Mouse (Mus musculus) neural tube, embryonic 15.5 days (tissue): Measurements from ENCODE around the gene Pigr. TPM values are rescaled to one million over a fixed set of nuclear protein-coding genes. Genes with fewer than 3 reads are reported as not detected.

Source experiments
- ATAC-seq: fragments of 200-750 bp; cut with Nextera tagmentation; 2 replicates; pipeline ENCODE4 v1.8.0; 2017; ENCODE audit warnings: mild to moderate bottlenecking, moderate TSS enrichment, moderate library complexity; ENCODE audit not compliant: low FRiP score
- H3K27ac ChIP-seq: fragments of 300-500 bp; sonication (generic); replicated peaks from 2 replicates; pipeline ENCODE4 v1.5.1; 2015; ENCODE audit warnings: mild to moderate bottlenecking, inconsistent platforms
- H3K27me3 ChIP-seq: fragments of 300-500 bp; sonication (generic); replicated peaks from 2 replicates; pipeline ENCODE4 v1.6.1; 2015; ENCODE audit warnings: inconsistent platforms
- H3K36me3 ChIP-seq: fragments of 300-500 bp; sonication (generic); 2 replicates; pipeline ENCODE4 v1.6.1; 2015; ENCODE audit warnings: inconsistent platforms
- H3K4me1 ChIP-seq: fragments of 300-500 bp; sonication (generic); 2 replicates; pipeline ENCODE4 v1.6.1; 2015; ENCODE audit warnings: inconsistent platforms
- H3K4me2 ChIP-seq: fragments of 300-500 bp; sonication (generic); 2 replicates; pipeline ENCODE4 v1.6.1; 2015; ENCODE audit warnings: inconsistent platforms, mild to moderate bottlenecking, moderate library complexity
- H3K4me3 ChIP-seq: fragments of 300-500 bp; sonication (generic); replicated peaks from 2 replicates; pipeline ENCODE4 v1.5.1; 2015; ENCODE audit warnings: mild to moderate bottlenecking, inconsistent platforms
- H3K9ac ChIP-seq: fragments of 300-500 bp; sonication (generic); replicated peaks from 2 replicates; pipeline ENCODE4 v1.6.1; 2015; ENCODE audit warnings: mild to moderate bottlenecking, inconsistent platforms
- H3K9me3 ChIP-seq: fragments of 300-500 bp; sonication (generic); replicated peaks from 2 replicates; pipeline ENCODE4 v1.6.1; 2016; ENCODE audit warnings: inconsistent platforms
- WGBS: fragments of 180-500 bp; shearing (Covaris S2); methylation state at CpG from one replicate; pipeline ENCODE4 v1.1.7; 2015; ENCODE audit warnings: mixed read lengths; 5-methylcytosine and 5-hydroxymethylcytosine counted together
- polyA plus RNA-seq: library from polyadenylated mRNA; unstranded; fragments of >200 nt; fragmentation: Nextera tagmentation; extraction: Ambion mirVana; gene quantifications from 2 replicates; pipeline ENCODE4 v1.2.1, GENCODE M21; 2015

Gene Pigr
- polyA plus RNA-seq, 1 experiment from 2014 or later: not detected

GRCm38 (mm10) chr1:130801511-130801910 lies 25.0 kb upstream of the Pigr start:
- Histone ChIP-seq H3K36me3 (no peaks in the 10 kb centered on the region), H3K9me3 (no peaks in the 10 kb centered on the region), H3K27ac (no peak overlapping the region), H3K27me3 (no peaks in the 10 kb centered on the region), H3K9ac (no peak overlapping the region), H3K4me2 (no peak overlapping the region), H3K4me1 (no peaks in the 10 kb centered on the region), H3K4me3 (no peak overlapping the region)
- ATAC-seq: no peak
- 67% methylated on average over 2 of the region's 2 CpGs for WGBS

GRCm38 (mm10) chr1:130802976-130803375 lies 23.5 kb upstream of the Pigr start:
- Histone ChIP-seq H3K27ac (no peak overlapping the region), H3K4me3 (no peak overlapping the region), H3K27me3 (no peaks in the 10 kb centered on the region), H3K4me1 (no peaks in the 10 kb centered on the region), H3K4me2 (no peak overlapping the region), H3K9me3 (no peaks in the 10 kb centered on the region), H3K36me3 (no peaks in the 10 kb centered on the region), H3K9ac (no peak overlapping the region)
- ATAC-seq: no peak
- 52% methylated on average over 6 of the region's 6 CpGs for whole genome bisulfite sequencing

- no peaks in the 10 kb centered on the region for H3K4me1 ChIP-seq
- no peak overlapping the region for H3K4me2 ChIP-seq
- no peak overlapping the region for H3K4me3 ChIP-seq
- H3K36me3 ChIP-seq: no peaks in the 10 kb centered on the region
- 90% methylated on average over 6 of the region's 6 CpGs for WGBS
- no peaks in the 10 kb centered on the region for H3K27me3 ChIP-seq
- H3K27ac ChIP-seq: no peak overlapping the region
- H3K9me3 ChIP-seq: no peaks in the 10 kb centered on the region
- ATAC-seq: no peak
- no peak overlapping the region for H3K9ac ChIP-seq
These were observed 22.2 kb upstream of the Pigr start for GRCm38 (mm10) chr1:130804279-130804678.

GRCm38 (mm10) chr1:130810906-130811305 lies 15.6 kb upstream of the Pigr start:
- no peak for ATAC-seq
- H3K4me3 ChIP-seq: no peak overlapping the region
- H3K4me1 ChIP-seq: no peaks in the 10 kb centered on the region
- no peak overlapping the region for H3K4me2 ChIP-seq
- no peaks in the 10 kb centered on the region for H3K36me3 ChIP-seq
- no peaks in the 10 kb centered on the region for H3K9me3 ChIP-seq
- H3K27ac ChIP-seq: no peak overlapping the region
- no peak overlapping the region for H3K9ac ChIP-seq
- 91% methylated on average over 3 of the region's 3 CpGs for WGBS
- no peaks in the 10 kb centered on the region for H3K27me3 ChIP-seq

GRCm38 (mm10) chr1:130811316-130811715 lies 15.2 kb upstream of the Pigr start:
- no peak for ATAC-seq
- 68% methylated on average over 17 of the region's 17 CpGs for WGBS

GRCm38 (mm10) chr1:130819737-130820136 lies 6.7 kb upstream of the Pigr start:
- H3K9me3 ChIP-seq: no peaks in the 10 kb centered on the region
- no peak overlapping the region for H3K4me2 ChIP-seq
- no peak overlapping the region for H3K9ac ChIP-seq
- H3K4me1 ChIP-seq: no peaks in the 10 kb centered on the region
- 92% methylated on average over 1 of the region's 1 CpGs for WGBS
- H3K27me3 ChIP-seq: no peaks in the 10 kb centered on the region
- no peak overlapping the region for H3K4me3 ChIP-seq
- no peak for ATAC-seq
- H3K36me3 ChIP-seq: no peaks in the 10 kb centered on the region
- no peak overlapping the region for H3K27ac ChIP-seq

More at GRCm38 (mm10) chr1:130811316-130811715, 15.2 kb upstream of the Pigr start:
- Histone ChIP-seq H3K27ac (no peak overlapping the region), H3K36me3 (no peaks in the 10 kb centered on the region), H3K9me3 (no peaks in the 10 kb centered on the region), H3K9ac (no peak overlapping the region), H3K4me2 (no peak overlapping the region), H3K27me3 (no peaks in the 10 kb centered on the region), H3K4me1 (no peaks in the 10 kb centered on the region), H3K4me3 (no peak overlapping the region)

GRCm38 (mm10) chr1:130820316-130821148 lies 6.0 kb upstream of the Pigr start:
- Histone ChIP-seq H3K4me1 (no peaks in the 10 kb centered on the region), H3K9ac (no peak overlapping the region), H3K27ac (no peak overlapping the region), H3K4me2 (no peak overlapping the region), H3K9me3 (no peaks in the 10 kb centered on the region), H3K27me3 (no peaks in the 10 kb centered on the region), H3K4me3 (no peak overlapping the region), H3K36me3 (no peaks in the 10 kb centered on the region)
- ATAC-seq: no peak
- WGBS: 91% methylated on average over 6 of the region's 7 CpGs

GRCm38 (mm10) chr1:130821149-130821471 lies 5.4 kb upstream of the Pigr start:
- 93% methylated on average over 2 of the region's 2 CpGs for WGBS
- Histone ChIP-seq H3K4me2 (no peak overlapping the region), H3K9me3 (no peaks in the 10 kb centered on the region), H3K27ac (no peak overlapping the region), H3K9ac (no peak overlapping the region), H3K4me1 (no peaks in the 10 kb centered on the region), H3K27me3 (no peaks in the 10 kb centered on the region), H3K4me3 (no peak overlapping the region), H3K36me3 (no peaks in the 10 kb centered on the region)
- no peak for ATAC-seq

- Histone ChIP-seq H3K27ac (no peak overlapping the region), H3K36me3 (no peaks in the 10 kb centered on the region), H3K4me1 (no peaks in the 10 kb centered on the region), H3K9ac (no peak overlapping the region), H3K9me3 (no peaks in the 10 kb centered on the region), H3K4me3 (no peak overlapping the region), H3K27me3 (no peaks in the 10 kb centered on the region), H3K4me2 (no peak overlapping the region)
- WGBS: 78% methylated on average over 9 of the region's 9 CpGs
- ATAC-seq: no peak
These were observed 4.4 kb upstream of the Pigr start for GRCm38 (mm10) chr1:130821911-130822625.

- H3K4me3 ChIP-seq: no peak overlapping the region
- H3K36me3 ChIP-seq: no peaks in the 10 kb centered on the region
- H3K9me3 ChIP-seq: no peaks in the 10 kb centered on the region
- no peak for ATAC-seq
- no peaks in the 10 kb centered on the region for H3K27me3 ChIP-seq
- WGBS: 88% methylated on average over 4 of the region's 4 CpGs
- no peaks in the 10 kb centered on the region for H3K4me1 ChIP-seq
- H3K4me2 ChIP-seq: no peak overlapping the region
- H3K27ac ChIP-seq: no peak overlapping the region
- H3K9ac ChIP-seq: no peak overlapping the region
These were observed 2.2 kb downstream of the Pigr start for GRCm38 (mm10) chr1:130828656-130829055.

GRCm38 (mm10) chr1:130829906-130830830 lies 3.7 kb downstream of the Pigr start:
- Histone ChIP-seq H3K27me3 (no peaks in the 10 kb centered on the region), H3K4me2 (no peak overlapping the region), H3K27ac (no peak overlapping the region), H3K9ac (no peak overlapping the region), H3K4me3 (no peak overlapping the region), H3K36me3 (no peaks in the 10 kb centered on the region), H3K9me3 (no peaks in the 10 kb centered on the region), H3K4me1 (no peaks in the 10 kb centered on the region)
- ATAC-seq: no peak
- 83% methylated on average over 8 of the region's 8 CpGs for WGBS
